Mouse (Mus musculus) megakaryocyte, embryonic 14.5 days (primary cell): ENCODE data around the gene Tango2.

Source experiments
- FLI1 ChIP-seq: IDR thresholded peaks from 2 replicates; pipeline ENCODE4 v1.6.1; 2012; ENCODE audit warnings: low read length, inconsistent platforms, mixed read lengths
- GATA1 ChIP-seq: IDR thresholded peaks from 3 replicates; pipeline ENCODE4 v1.6.1; 2012; ENCODE audit warnings: mixed read lengths, low read length, inconsistent platforms, borderline replicate concordance

DNA sequence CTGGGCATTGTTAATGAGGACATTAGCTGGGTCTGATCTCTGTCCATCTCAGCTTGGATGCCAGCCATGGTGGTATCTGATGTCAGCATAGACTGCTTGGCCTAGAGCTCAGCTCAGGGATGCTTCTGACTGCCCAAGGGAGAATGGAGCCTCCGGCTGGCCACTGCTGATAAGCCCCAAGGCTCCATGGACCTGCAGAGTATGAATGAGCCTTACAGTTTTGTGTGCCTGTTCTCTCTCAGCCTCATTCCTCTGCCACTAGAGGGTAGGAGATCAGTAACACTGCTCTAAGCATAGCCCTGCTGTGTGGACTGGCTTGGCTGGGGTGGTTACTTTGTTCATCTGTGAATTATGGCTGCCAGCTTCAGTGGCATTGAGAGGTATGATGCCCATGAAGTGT lies 5.2 kb upstream of the Tango2 start:
- TF ChIP-seq FLI1 (no peak), GATA1 (no peak)
